Comparison of ENCODE assay signal across 8 mouse cellular contexts in the genomic region with DNA sequence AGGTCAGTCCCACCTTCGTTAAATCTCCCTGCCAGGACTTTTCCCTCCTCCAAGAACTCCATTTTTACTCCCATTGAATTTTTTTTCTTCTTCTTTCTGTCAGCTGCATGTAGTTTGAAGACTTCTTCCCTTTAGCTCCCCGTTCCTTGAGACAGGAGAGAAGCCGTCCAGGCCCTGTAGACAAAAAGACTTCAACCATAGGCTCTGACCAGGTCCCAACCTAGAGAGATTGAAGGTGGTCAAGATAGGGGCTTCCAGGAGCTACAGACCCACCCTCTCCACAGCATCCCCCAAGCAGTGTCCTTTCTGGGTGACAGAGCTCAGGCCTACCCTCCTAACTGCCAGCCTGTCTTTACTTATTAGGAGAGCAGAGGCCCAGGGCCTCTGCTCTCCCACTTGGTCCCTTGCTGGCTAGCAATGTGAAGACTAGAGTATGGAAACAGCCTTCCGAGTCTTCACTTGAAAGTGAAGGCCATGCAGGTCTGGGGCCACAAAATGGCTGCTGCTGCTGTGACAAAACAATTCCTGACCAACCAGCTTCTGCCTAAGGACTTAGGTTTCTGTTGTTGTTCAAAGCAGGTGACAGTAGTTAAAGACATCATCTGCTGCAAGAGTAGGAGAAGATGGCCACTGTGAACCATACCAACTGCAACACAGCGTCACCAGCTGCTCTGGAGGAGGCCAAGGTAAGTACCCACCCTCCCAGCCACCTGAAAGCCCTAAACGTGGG. TPM values are rescaled to one million over a fixed set of nuclear protein-coding genes. Genes with fewer than 3 reads are reported as not detected.
A peak's percentile ranks its signal among the peaks of the same experiment; 100 is the strongest.
DNase-seq lines count a peak whose midpoint lies in the region; ATAC-seq lines count a peak whose summit lies in the region.

No protein-coding gene starts in this region.

- 42% methylated on average over 6 of the region's 6 CpGs for WGBS in lung, embryonic 16.5 days
- 61% methylated on average over 6 of the region's 6 CpGs for WGBS in hindbrain, embryonic 11.5 days
- 49% methylated on average over 6 of the region's 6 CpGs for WGBS in midbrain, embryonic 14.5 days

- peak overlapping the region; percentile 54 for H3K27ac ChIP-seq in lung, embryonic 16.5 days (ENCODE audit: low read length)
- peak overlapping the region; percentile 42; the same call in 1 of the 2 replicates for H3K27ac ChIP-seq in hindbrain, embryonic 11.5 days (ENCODE audit: low read depth, low read length)
- H3K27ac ChIP-seq in midbrain, embryonic 14.5 days (replicated peaks; ENCODE audit: low read depth, low read length) = peak overlapping the region; percentile 80

- H3K4me3 ChIP-seq in lung, embryonic 16.5 days (ENCODE audit: low read length) = peak overlapping the region; percentile 29
- peak overlapping the region; percentile 25 for H3K4me3 ChIP-seq in hindbrain, embryonic 11.5 days (ENCODE audit: low read depth, low read length)
- H3K4me3 ChIP-seq in midbrain, embryonic 14.5 days (replicated peaks; ENCODE audit: low read depth, low read length) = peak overlapping the region; percentile 28

- peaks cover 4% of the 10 kb centered on the region; the same call in 1 of the 2 replicates for H3K36me3 ChIP-seq in lung, embryonic 16.5 days (ENCODE audit: control insufficient read depth, insufficient read depth, low read length)
- no peaks in the 10 kb centered on the region for H3K36me3 ChIP-seq in hindbrain, embryonic 11.5 days (ENCODE audit: control insufficient read depth, insufficient read depth, low read length)
- H3K36me3 ChIP-seq in midbrain, embryonic 14.5 days (ENCODE audit: control insufficient read depth, insufficient read depth, low read length) = peaks cover 2% of the 10 kb centered on the region

- peak overlapping the region; percentile 52 for H3K4me2 ChIP-seq in lung, embryonic 16.5 days (ENCODE audit: low read depth, low read length)
- H3K4me2 ChIP-seq in hindbrain, embryonic 11.5 days (replicated peaks; ENCODE audit: low read depth, low read length) = peak overlapping the region; percentile 40
- H3K4me2 ChIP-seq in midbrain, embryonic 14.5 days (ENCODE audit: low read length) = peak overlapping the region; percentile 61

- ATAC-seq in lung, embryonic 16.5 days (ENCODE audit: low read depth) = no peak
- ATAC-seq in hindbrain, embryonic 11.5 days (ENCODE audit: low FRiP score) = peak; percentile 29; the same call in 1 of the 2 replicates
- ATAC-seq in midbrain, embryonic 14.5 days (ENCODE audit: low FRiP score, low TSS enrichment) = no peak

- H3K9ac ChIP-seq in lung, embryonic 16.5 days (ENCODE audit: low read length) = peak overlapping the region; percentile 60
- peak overlapping the region; percentile 58 for H3K9ac ChIP-seq in hindbrain, embryonic 11.5 days (ENCODE audit: low read depth, low read length)
- peak overlapping the region; percentile 52 for H3K9ac ChIP-seq in midbrain, embryonic 14.5 days (replicated peaks; ENCODE audit: low read length)

- DNase-seq in lung, postnatal 36 days = no peak
- peak; percentile 39 to 40 for DNase-seq in cerebellum, postnatal 25 days
- no peak for DNase-seq in hindbrain, embryonic 11.5 days (ENCODE audit: low spot score)
- no peak for DNase-seq in midbrain, embryonic 14.5 days
- no peak for DNase-seq in B cell, adult 2 months
- no peak for DNase-seq in urinary bladder, postnatal 36 days (ENCODE audit: low spot score in 2 of 2)
- no peak for DNase-seq in spleen, postnatal 10 days (ENCODE audit: low spot score in 2 of 2)

- H3K9me3 ChIP-seq in lung, embryonic 16.5 days (ENCODE audit: control insufficient read depth, low read length) = no peaks in the 10 kb centered on the region
- no peaks in the 10 kb centered on the region for H3K9me3 ChIP-seq in hindbrain, embryonic 11.5 days (ENCODE audit: control insufficient read depth, low read length)
- no peaks in the 10 kb centered on the region for H3K9me3 ChIP-seq in midbrain, embryonic 14.5 days (ENCODE audit: control insufficient read depth, low read length)

- peaks cover 19% of the 10 kb centered on the region for H3K4me1 ChIP-seq in lung, embryonic 16.5 days (replicated peaks; ENCODE audit: control insufficient read depth, insufficient read depth, low read length)
- no peaks in the 10 kb centered on the region; the same call in 1 of the 2 replicates for H3K4me1 ChIP-seq in hindbrain, embryonic 11.5 days (replicated peaks; ENCODE audit: control insufficient read depth, insufficient read depth, low read length)
- H3K4me1 ChIP-seq in midbrain, embryonic 14.5 days (ENCODE audit: control insufficient read depth, insufficient read depth, low read length) = peaks cover 38% of the 10 kb centered on the region

- no peaks in the 10 kb centered on the region for H3K27me3 ChIP-seq in lung, embryonic 16.5 days (ENCODE audit: control insufficient read depth, insufficient read depth, low read depth, low read length)
- no peaks in the 10 kb centered on the region for H3K27me3 ChIP-seq in hindbrain, embryonic 11.5 days (ENCODE audit: control insufficient read depth, insufficient read depth, low read length)
- H3K27me3 ChIP-seq in midbrain, embryonic 14.5 days (ENCODE audit: control insufficient read depth, insufficient read depth, low read length) = no peaks in the 10 kb centered on the region

RNA-seq across cellular contexts. Expression of gene Hexim2, which starts 1.4 kb away (rescaled TPM):
- polyA plus RNA-seq in lung, embryonic 16.5 days (2015; fragmentation: Nextera tagmentation; extraction: Ambion mirVana) = 8.7 and 10.1 TPM in 2 replicates
- 5.2 and 7.3 TPM in 2 replicates for polyA plus RNA-seq in hindbrain, embryonic 11.5 days (2014; fragmentation: Nextera tagmentation; extraction: Ambion mirVana)
- 22.9 and 24.7 TPM in 2 replicates for polyA plus RNA-seq in midbrain, embryonic 14.5 days (2014; fragmentation: Nextera tagmentation; extraction: Ambion mirVana)

RNA-seq across cellular contexts. Expression of gene Hexim1, which starts 17.6 kb away (rescaled TPM):
- polyA plus RNA-seq in lung, embryonic 16.5 days (2015; fragmentation: Nextera tagmentation; extraction: Ambion mirVana) = 4.6 and 5.2 TPM in 2 replicates
- 4.1 and 5.4 TPM in 2 replicates for polyA plus RNA-seq in hindbrain, embryonic 11.5 days (2014; fragmentation: Nextera tagmentation; extraction: Ambion mirVana)
- 3.9 and 5.9 TPM in 2 replicates for polyA plus RNA-seq in midbrain, embryonic 14.5 days (2014; fragmentation: Nextera tagmentation; extraction: Ambion mirVana)

RNA-seq across cellular contexts. Expression of gene Acbd4, which starts 32.1 kb away (rescaled TPM):
- polyA plus RNA-seq in lung, embryonic 16.5 days (2015; fragmentation: Nextera tagmentation; extraction: Ambion mirVana) = 22.8 and 28.7 TPM in 2 replicates
- polyA plus RNA-seq in hindbrain, embryonic 11.5 days (2014; fragmentation: Nextera tagmentation; extraction: Ambion mirVana) = 4.9 and 6.2 TPM in 2 replicates
- 8.0 and 8.4 TPM in 2 replicates for polyA plus RNA-seq in midbrain, embryonic 14.5 days (2014; fragmentation: Nextera tagmentation; extraction: Ambion mirVana)

RNA-seq across cellular contexts. Expression of gene Plcd3, which starts 32.2 kb away (rescaled TPM):
- polyA plus RNA-seq in lung, embryonic 16.5 days (2015; fragmentation: Nextera tagmentation; extraction: Ambion mirVana) = 3.1 and 3.3 TPM in 2 replicates
- polyA plus RNA-seq in hindbrain, embryonic 11.5 days (2014; fragmentation: Nextera tagmentation; extraction: Ambion mirVana) = 1.0 and 1.7 TPM in 2 replicates
- 0.92 and 1.8 TPM in 2 replicates for polyA plus RNA-seq in midbrain, embryonic 14.5 days (2014; fragmentation: Nextera tagmentation; extraction: Ambion mirVana)

RNA-seq across cellular contexts. Expression of gene Fmnl1, which starts 37.3 kb away (rescaled TPM):
- 2.9 and 3.0 TPM in 2 replicates for polyA plus RNA-seq in lung, embryonic 16.5 days (2015; fragmentation: Nextera tagmentation; extraction: Ambion mirVana)
- 0.91 and 1.1 TPM in 2 replicates for polyA plus RNA-seq in hindbrain, embryonic 11.5 days (2014; fragmentation: Nextera tagmentation; extraction: Ambion mirVana)
- 4.3 and 5.2 TPM in 2 replicates for polyA plus RNA-seq in midbrain, embryonic 14.5 days (2014; fragmentation: Nextera tagmentation; extraction: Ambion mirVana)

Comparison
In these comparisons a context has a peak if more than half of its experiments do, and no peak if none do; other contexts are left out.
1. DNase-seq: peak in cerebellum, postnatal 25 days (2 of 2); none in lung, postnatal 36 days (single experiment), hindbrain, embryonic 11.5 days (single experiment), midbrain, embryonic 14.5 days (single experiment), B cell, adult 2 months (0 of 2), urinary bladder, postnatal 36 days (0 of 2) and spleen, postnatal 10 days (0 of 2).
2. Peak in every context shown above with its lines, with median percentiles within 50 percentile points of each other: H3K27ac ChIP-seq, H3K4me2 ChIP-seq, H3K4me3 ChIP-seq and H3K9ac ChIP-seq.